Mouse (Mus musculus) CH12.LX (cell line): Measurements from ENCODE around the gene Phb.

ENCODE experiments used
- CHD1 ChIP-seq: IDR thresholded peaks from 2 replicates; pipeline ENCODE4 v1.6.1; 2012; ENCODE audit warnings: low read depth, low read length, improper control_type of control experiment, inconsistent platforms
- CHD2 ChIP-seq: IDR thresholded peaks from 2 replicates; pipeline ENCODE4 v1.6.1; 2011; ENCODE audit warnings: low read length, improper control_type of control experiment
- CTCF ChIP-seq, 2 experiments: IDR thresholded peaks in 1 of 2; conservative IDR thresholded peaks in 1 of 2; 2 replicates each; pipeline ENCODE4 v1.5.1; 2011 to 2012; ENCODE audit warnings: low read depth in 2 of 2, low read length in 2 of 2, improper control_type of control experiment in 1 of 2, inconsistent platforms in 1 of 2, mild to moderate bottlenecking in 1 of 2, moderate library complexity in 1 of 2
- E2F4 ChIP-seq: IDR thresholded peaks from 2 replicates; pipeline ENCODE4 v1.6.1; 2011; ENCODE audit warnings: low read depth, low read length, improper control_type of control experiment; ENCODE audit not compliant: insufficient replicate concordance
- EP300 ChIP-seq: IDR thresholded peaks from 2 replicates; pipeline ENCODE4 v1.6.1; 2011; ENCODE audit warnings: low read length, improper control_type of control experiment
- GABPA ChIP-seq: IDR thresholded peaks from 2 replicates; pipeline ENCODE4 v1.6.1; 2012; ENCODE audit warnings: low read depth, low read length, improper control_type of control experiment, inconsistent platforms; ENCODE audit not compliant: insufficient replicate concordance
- JUN ChIP-seq: IDR thresholded peaks from 2 replicates; pipeline ENCODE4 v1.6.1; 2011; ENCODE audit warnings: low read depth, mild to moderate bottlenecking, low read length, improper control_type of control experiment, moderate library complexity; ENCODE audit not compliant: insufficient read depth
- POLR2A ChIP-seq: IDR thresholded peaks from 2 replicates; pipeline ENCODE4 v1.6.1; 2011; ENCODE audit warnings: low read depth, mild to moderate bottlenecking, improper control_type of control experiment, low read length
- RAD21 ChIP-seq: IDR thresholded peaks from 2 replicates; pipeline ENCODE4 v1.6.1; 2011; ENCODE audit warnings: low read depth, mild to moderate bottlenecking, low read length, improper control_type of control experiment, moderate library complexity
- RCOR1 ChIP-seq: conservative IDR thresholded peaks from 2 replicates; pipeline ENCODE4 v1.6.1; 2012; ENCODE audit warnings: low read depth, mild to moderate bottlenecking, inconsistent platforms, low read length, improper control_type of control experiment
- TBP ChIP-seq: conservative IDR thresholded peaks from 2 replicates; pipeline ENCODE4 v1.6.1; 2011; ENCODE audit warnings: low read depth, low read length, improper control_type of control experiment
- TCF12 ChIP-seq: IDR thresholded peaks from 2 replicates; pipeline ENCODE4 v1.6.1; 2014; ENCODE audit warnings: low read depth, mild to moderate bottlenecking, inconsistent platforms, low read length, improper control_type of control experiment
- ZC3H11A ChIP-seq: IDR thresholded peaks from 2 replicates; pipeline ENCODE4 v1.6.1; 2012; ENCODE audit warnings: low read depth, mild to moderate bottlenecking, inconsistent platforms, low read length, improper control_type of control experiment

- TF ChIP-seq TCF12, result no peak
- TF ChIP-seq CTCF (conservative IDR thresholded peaks at IDR 0.05 in 1 of 2, IDR thresholded peaks at IDR 0.05 in 1 of 2; ENCODE audit: low read depth in 2 of 2, low read length in 2 of 2), result no peak
- no peak for TF ChIP-seq GABPA
- TF ChIP-seq POLR2A, result no peak; the same call in 1 of the 2 replicates
- TF ChIP-seq EP300, result peak; percentile 42; the same call in 1 of the 2 replicates
- TF ChIP-seq JUN, result peak; percentile 11; the same call in 1 of the 2 replicates
- TF ChIP-seq CHD1, result 0 out of 2 replicates have a peak, but pooled peaks have one; percentile 42
- TF ChIP-seq RCOR1, result no peak
- no peak for TF ChIP-seq CHD2
- no peak for TF ChIP-seq RAD21
- 0 out of 2 replicates have a peak, but pooled peaks have one; percentile 39 for TF ChIP-seq E2F4
- TF ChIP-seq ZC3H11A, result no peak
- no peak for TF ChIP-seq TBP
Observed at GRCm38 (mm10) chr11:95712085-95712562, 45.4 kb downstream of the Phb start.
